12 mouse cellular contexts compared by ENCODE assay signal in the genomic region with DNA sequence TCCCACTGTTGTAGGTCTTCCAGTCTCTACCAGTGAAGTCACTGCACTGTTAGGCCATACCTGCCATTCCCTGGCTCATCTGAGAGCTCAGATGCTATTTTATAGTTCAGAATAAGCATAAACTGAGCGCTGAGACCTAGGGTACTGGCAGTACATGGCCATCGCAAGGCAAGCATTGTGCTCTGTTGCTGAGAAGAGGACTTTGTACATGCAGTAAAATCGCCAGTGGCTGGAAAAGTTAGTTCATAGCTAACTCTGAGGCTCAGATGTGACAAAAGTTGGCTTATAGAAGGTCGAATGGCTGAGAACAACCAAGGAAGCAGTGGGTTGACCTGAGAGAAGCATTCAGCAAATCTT.
DNase-seq lines count a peak whose midpoint lies in the region; ATAC-seq and TF ChIP-seq lines count a peak whose summit lies in the region.
"Had no signal": no experiment of that assay in that cellular context is flagged by ENCODE, and none has a peak within 500 bp of the region (broad histone marks: within the 10 kb centered on the region; RNA-seq: fewer than 3 reads in every experiment).

No protein-coding gene starts in this region.

- H3K4me3 ChIP-seq in layer of hippocampus, adult 2 months = no peak overlapping the region
- no peak overlapping the region for H3K4me3 ChIP-seq in forebrain, embryonic 16.5 days (replicated peaks; ENCODE audit: low read length)
- no peak overlapping the region for H3K4me3 ChIP-seq in intestine, postnatal 0 days (ENCODE audit: low read depth, low read length)
- H3K4me3 ChIP-seq in neural tube, embryonic 13.5 days = no peak overlapping the region

- no peaks in the 10 kb centered on the region for H3K27me3 ChIP-seq in forebrain, embryonic 16.5 days (replicated peaks; ENCODE audit: control insufficient read depth, insufficient read depth, low read length)
- no peaks in the 10 kb centered on the region for H3K27me3 ChIP-seq in intestine, postnatal 0 days (replicated peaks; ENCODE audit: control insufficient read depth, insufficient read depth, low read length)
- H3K27me3 ChIP-seq in neural tube, embryonic 13.5 days = no peaks in the 10 kb centered on the region

- no peaks in the 10 kb centered on the region for H3K9me3 ChIP-seq in forebrain, embryonic 16.5 days (ENCODE audit: control insufficient read depth, low read length)
- no peaks in the 10 kb centered on the region for H3K9me3 ChIP-seq in intestine, postnatal 0 days (ENCODE audit: control insufficient read depth)
- no peaks in the 10 kb centered on the region for H3K9me3 ChIP-seq in neural tube, embryonic 13.5 days

- no peak overlapping the region; the same call in 1 of the 2 replicates for H3K9ac ChIP-seq in forebrain, embryonic 16.5 days (replicated peaks; ENCODE audit: low read depth, low read length)
- H3K9ac ChIP-seq in intestine, postnatal 0 days (ENCODE audit: low read depth, low read length) = no peak overlapping the region
- no peak overlapping the region for H3K9ac ChIP-seq in neural tube, embryonic 13.5 days
- H3K9ac ChIP-seq: liver, embryonic 14.5 days had no signal

- intact Hi-C loops in heart, postnatal 25 days (cut with DNase I) = no loop called here

- no peak for DNase-seq in layer of hippocampus, adult 2 months (ENCODE audit: low spot score in 2 of 2)
- no peak for DNase-seq in layer of hippocampus, adult 9-10 months (ENCODE audit: low spot score)
- DNase-seq in cerebellum, adult 11 months = no peak
- no peak for DNase-seq in spleen, postnatal 36 days (ENCODE audit: low spot score in 2 of 2)
- DNase-seq in heart, postnatal 25 days (ENCODE audit: low spot score) = no peak
- DNase-seq: cerebellum, adult 8-10 months; heart, postnatal 10 days; kidney, postnatal 25 days had no signal

- no peaks in the 10 kb centered on the region for H3K36me3 ChIP-seq in forebrain, embryonic 16.5 days (ENCODE audit: control insufficient read depth, insufficient read depth)
- H3K36me3 ChIP-seq in intestine, postnatal 0 days (ENCODE audit: control insufficient read depth, insufficient read depth) = no peaks in the 10 kb centered on the region
- no peaks in the 10 kb centered on the region for H3K36me3 ChIP-seq in neural tube, embryonic 13.5 days

- peak overlapping the region; percentile 88 for H3K27ac ChIP-seq in layer of hippocampus, adult 2 months
- peak overlapping the region; percentile 99 for H3K27ac ChIP-seq in forebrain, embryonic 16.5 days (ENCODE audit: low read length)
- H3K27ac ChIP-seq in intestine, postnatal 0 days (ENCODE audit: low read depth, low read length) = peak overlapping the region; percentile 36; the same call in 1 of the 2 replicates
- peak overlapping the region; percentile 85 for H3K27ac ChIP-seq in neural tube, embryonic 13.5 days (replicated peaks)
- H3K27ac ChIP-seq: liver, embryonic 14.5 days had no signal

- no peak for TF ChIP-seq CTCF in layer of hippocampus, adult 2 months (conservative IDR thresholded peaks at IDR 0.05)
- TF ChIP-seq CTCF in intestine, postnatal 0 days (IDR thresholded peaks at IDR 0.05; ENCODE audit: low read depth) = no peak

- H3K4me2 ChIP-seq in forebrain, embryonic 16.5 days (ENCODE audit: low read length) = no peak overlapping the region
- no peak overlapping the region for H3K4me2 ChIP-seq in intestine, postnatal 0 days (replicated peaks; ENCODE audit: low read depth)
- H3K4me2 ChIP-seq in neural tube, embryonic 13.5 days = no peak overlapping the region

- ATAC-seq in forebrain, embryonic 16.5 days = no peak
- ATAC-seq in intestine, postnatal 0 days = peak; percentile 52
- ATAC-seq in neural tube, embryonic 13.5 days (ENCODE audit: low read depth) = no peak

- peaks cover 64% of the 10 kb centered on the region for H3K4me1 ChIP-seq in forebrain, embryonic 16.5 days (replicated peaks; ENCODE audit: control insufficient read depth, insufficient read depth, low read length)
- H3K4me1 ChIP-seq in intestine, postnatal 0 days (replicated peaks; ENCODE audit: control insufficient read depth, insufficient read depth, low read length) = 0 out of 2 replicates have a peak, but pooled peaks cover 9% of the 10 kb centered on the region
- H3K4me1 ChIP-seq in neural tube, embryonic 13.5 days (replicated peaks) = peaks cover 72% of the 10 kb centered on the region

- WGBS in forebrain, embryonic 16.5 days = 78% methylated on average over 4 of the region's 4 CpGs
- WGBS in intestine, postnatal 0 days = 47% methylated on average over 4 of the region's 4 CpGs
- 79% methylated on average over 4 of the region's 4 CpGs for WGBS in neural tube, embryonic 13.5 days

Comparison
In these comparisons a context has a peak if more than half of its experiments do, and no peak if none do; other contexts are left out.
1. H3K27ac ChIP-seq: peak in every context shown above with its lines; median percentile 99 in forebrain, embryonic 16.5 days; 88 in layer of hippocampus, adult 2 months; 85 in neural tube, embryonic 13.5 days; 36 in intestine, postnatal 0 days.